Mouse (Mus musculus) small intestine, adult 2 months (tissue): ENCODE results near the gene Smyd3.

Experiments
- CTCF ChIP-seq: fragments of 200-500 bp; IDR thresholded peaks from 2 replicates; pipeline ENCODE4 v1.5.1; 2012; ENCODE audit warnings: low read depth, mild to moderate bottlenecking, control low read depth, inconsistent platforms, low read length, moderate library complexity, mixed read lengths; ENCODE audit not compliant: insufficient replicate concordance, insufficient read length; ENCODE audit errors: extremely low read depth
- POLR2A ChIP-seq: fragments of 200-500 bp; IDR thresholded peaks from 2 replicates; pipeline ENCODE4 v1.6.1; 2012; ENCODE audit warnings: low read depth, mild to moderate bottlenecking, control low read depth, inconsistent platforms, low read length, moderate library complexity

- TF ChIP-seq POLR2A (no peak), CTCF (no peak)
Observed at GRCm38 (mm10) chr1:179254531-179254930, 263.3 kb downstream of the Smyd3 start.
